Mouse (Mus musculus): ENCODE measurements at regions not wholly inside any gene's neighbourhood (a gene's known extent, or its start where the extent isn't known, plus 50 kb on each side); places are given as distances from the start of the nearest gene placed in this dataset.
"Not testable (repeated sequence)": the region's sequence is repeated elsewhere in the genome, so short reads cannot be mapped to it uniquely, and the experiment has no call there.

DNA sequence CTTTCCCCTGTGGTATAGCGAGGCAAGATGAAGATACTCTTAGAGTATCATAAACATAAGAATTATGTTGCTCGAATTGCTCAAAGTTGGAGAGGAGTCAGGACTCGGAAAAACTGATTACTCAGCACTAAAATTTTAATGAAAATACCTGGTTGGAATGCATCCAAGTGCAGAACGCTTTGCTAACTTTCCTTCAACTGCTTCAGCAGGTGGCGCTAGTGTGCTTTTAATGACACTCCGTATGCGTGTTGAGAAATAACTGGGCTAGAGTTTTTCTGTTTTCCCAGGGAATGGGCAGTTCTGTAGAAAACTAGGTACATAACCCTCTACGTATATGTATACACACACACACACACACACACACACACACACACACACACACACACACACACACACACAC is 221.0 kb downstream of the Grxcr1 start:
- no peak overlapping the region for H3K9ac ChIP-seq (replicated peaks; ENCODE audit: low read depth, low read length)
- H3K27ac ChIP-seq (ENCODE audit: low read depth, low read length), result no peak overlapping the region
- no peak overlapping the region for H3K4me3 ChIP-seq (ENCODE audit: low read depth, low read length)
- H3K9me3 ChIP-seq (ENCODE audit: control insufficient read depth, low read length), result no peaks in the 10 kb centered on the region
- H3K27me3 ChIP-seq (ENCODE audit: control insufficient read depth, insufficient read depth, low read length), result no peaks in the 10 kb centered on the region
- no peak overlapping the region for H3K4me2 ChIP-seq (ENCODE audit: low read depth, low read length)
- peak; percentile 87 for ATAC-seq (ENCODE audit: low read depth)
- no peaks in the 10 kb centered on the region for H3K36me3 ChIP-seq (ENCODE audit: control insufficient read depth, insufficient read depth, low read length)
- 16% methylated on average over 8 of the region's 8 CpGs for WGBS
- no peaks in the 10 kb centered on the region for H3K4me1 ChIP-seq (ENCODE audit: control insufficient read depth, insufficient read depth, low read length)

DNA sequence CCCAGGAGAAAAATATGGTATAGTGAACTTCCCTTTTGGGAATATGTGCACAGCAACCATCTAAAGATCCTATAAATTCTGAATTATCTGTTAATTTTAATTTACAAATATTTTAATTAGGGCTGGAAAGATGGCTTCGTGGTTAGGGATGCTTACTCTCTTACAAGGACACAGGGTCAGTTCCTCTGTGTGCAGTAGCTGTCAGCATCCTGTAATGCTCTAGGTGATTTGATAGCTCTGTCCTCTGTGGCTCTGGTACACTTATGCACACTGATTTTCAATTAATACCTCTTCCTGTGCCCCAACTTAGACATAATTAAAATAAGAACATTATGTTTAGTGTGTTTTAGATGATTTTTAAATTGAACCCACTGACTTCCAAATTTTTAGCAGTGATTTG is 221.8 kb downstream of the Grxcr1 start:
- H3K9me3 ChIP-seq (ENCODE audit: control insufficient read depth, low read length), result no peaks in the 10 kb centered on the region
- no peak overlapping the region for H3K27ac ChIP-seq (ENCODE audit: low read depth, low read length)
- WGBS, result 51% methylated on average over 1 of the region's 1 CpGs
- H3K36me3 ChIP-seq (ENCODE audit: control insufficient read depth, insufficient read depth, low read length), result no peaks in the 10 kb centered on the region
- ATAC-seq (ENCODE audit: low read depth), result no peak
- no peak overlapping the region for H3K9ac ChIP-seq (replicated peaks; ENCODE audit: low read depth, low read length)
- H3K27me3 ChIP-seq (ENCODE audit: control insufficient read depth, insufficient read depth, low read length), result no peaks in the 10 kb centered on the region
- H3K4me2 ChIP-seq (ENCODE audit: low read depth, low read length), result no peak overlapping the region
- no peak overlapping the region for H3K4me3 ChIP-seq (ENCODE audit: low read depth, low read length)
- H3K4me1 ChIP-seq (ENCODE audit: control insufficient read depth, insufficient read depth, low read length), result no peaks in the 10 kb centered on the region

DNA sequence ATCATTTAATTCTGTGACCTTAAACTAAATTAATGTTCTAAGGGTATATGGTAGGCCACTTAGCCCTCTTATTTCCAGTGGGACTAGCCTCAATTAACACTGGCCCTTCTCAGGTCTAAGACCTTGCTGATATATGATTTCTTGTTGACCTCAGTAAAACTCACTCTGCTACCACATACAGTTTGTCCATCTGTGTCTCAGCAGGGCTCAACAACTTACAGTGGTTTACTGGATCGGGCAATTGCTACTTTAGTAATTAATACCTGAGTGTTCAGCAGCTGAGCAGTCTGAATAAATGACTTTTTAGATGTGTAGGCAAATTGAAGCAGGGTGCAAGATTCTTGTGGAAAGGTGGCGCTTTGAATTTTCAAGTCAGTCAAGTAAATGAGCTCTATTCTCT is 222.5 kb downstream of the Grxcr1 start:
- H3K4me3 ChIP-seq (ENCODE audit: low read depth, low read length), result no peak overlapping the region
- H3K36me3 ChIP-seq (ENCODE audit: control insufficient read depth, insufficient read depth, low read length), result no peaks in the 10 kb centered on the region
- H3K9ac ChIP-seq (replicated peaks; ENCODE audit: low read depth, low read length), result no peak overlapping the region
- 55% methylated on average over 2 of the region's 2 CpGs for WGBS
- no peak overlapping the region for H3K27ac ChIP-seq (ENCODE audit: low read depth, low read length)
- H3K4me2 ChIP-seq (ENCODE audit: low read depth, low read length), result no peak overlapping the region
- no peaks in the 10 kb centered on the region for H3K27me3 ChIP-seq (ENCODE audit: control insufficient read depth, insufficient read depth, low read length)
- ATAC-seq (ENCODE audit: low read depth), result no peak
- no peaks in the 10 kb centered on the region for H3K4me1 ChIP-seq (ENCODE audit: control insufficient read depth, insufficient read depth, low read length)
- no peaks in the 10 kb centered on the region for H3K9me3 ChIP-seq (ENCODE audit: control insufficient read depth, low read length)

DNA sequence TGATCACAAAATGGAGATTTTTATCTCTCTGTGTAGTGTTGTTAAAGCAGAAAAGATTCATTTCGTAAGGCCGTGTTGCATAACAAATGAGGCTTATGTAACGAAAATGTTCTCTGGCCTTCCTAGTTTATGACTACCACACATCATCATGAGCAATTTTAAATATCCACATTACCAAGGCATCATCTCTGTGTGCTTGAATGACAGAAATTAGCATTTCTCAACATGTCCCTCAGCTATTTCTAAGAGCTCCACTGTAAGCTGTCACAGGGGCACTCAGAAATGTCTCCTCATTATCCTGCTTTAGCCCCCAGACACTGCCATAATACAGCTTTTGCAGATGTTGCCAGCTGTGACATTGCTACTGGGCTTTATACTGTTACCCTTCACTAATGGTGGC is 232.6 kb downstream of the Grxcr1 start:
- Histone ChIP-seq H3K9ac (replicated peaks; ENCODE audit: low read depth, low read length) (no peak overlapping the region), H3K4me3 (ENCODE audit: low read depth, low read length) (no peak overlapping the region), H3K27me3 (ENCODE audit: control insufficient read depth, insufficient read depth, low read length) (no peaks in the 10 kb centered on the region), H3K9me3 (ENCODE audit: control insufficient read depth, low read length) (no peaks in the 10 kb centered on the region), H3K4me1 (ENCODE audit: control insufficient read depth, insufficient read depth, low read length) (no peaks in the 10 kb centered on the region), H3K36me3 (ENCODE audit: control insufficient read depth, insufficient read depth, low read length) (no peaks in the 10 kb centered on the region), H3K27ac (ENCODE audit: low read depth, low read length) (no peak overlapping the region), H3K4me2 (ENCODE audit: low read depth, low read length) (no peak overlapping the region)
- WGBS, result 70% methylated on average over 3 of the region's 3 CpGs
- no peak for ATAC-seq (ENCODE audit: low read depth)

DNA sequence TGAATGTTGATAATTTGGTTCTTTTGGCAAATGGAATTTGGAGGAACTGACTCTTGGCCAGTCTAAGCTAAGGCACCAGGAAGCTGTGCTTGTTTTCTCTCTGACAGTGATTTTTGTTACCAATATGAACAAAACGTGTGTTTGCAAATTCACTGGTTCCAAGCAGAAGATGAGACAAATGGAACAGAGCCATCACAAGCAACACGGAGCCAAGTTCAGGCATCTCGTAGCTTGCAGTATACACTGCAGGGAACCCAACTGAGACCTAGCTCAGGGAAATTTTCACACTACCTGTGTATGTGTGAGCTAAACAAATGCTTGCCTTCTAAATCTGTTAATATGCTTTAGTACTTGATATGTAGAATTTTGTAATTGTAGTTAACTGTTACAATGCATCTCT is 242.6 kb downstream of the Grxcr1 start:
- Histone ChIP-seq H3K4me1 (ENCODE audit: control insufficient read depth, insufficient read depth, low read length) (no peaks in the 10 kb centered on the region), H3K36me3 (ENCODE audit: control insufficient read depth, insufficient read depth, low read length) (no peaks in the 10 kb centered on the region), H3K4me2 (ENCODE audit: low read depth, low read length) (no peak overlapping the region), H3K9me3 (ENCODE audit: control insufficient read depth, low read length) (no peaks in the 10 kb centered on the region), H3K27ac (ENCODE audit: low read depth, low read length) (no peak overlapping the region), H3K27me3 (ENCODE audit: control insufficient read depth, insufficient read depth, low read length) (no peaks in the 10 kb centered on the region), H3K9ac (replicated peaks; ENCODE audit: low read depth, low read length) (no peak overlapping the region), H3K4me3 (ENCODE audit: low read depth, low read length) (no peak overlapping the region)
- 87% methylated on average over 3 of the region's 3 CpGs for WGBS
- ATAC-seq (ENCODE audit: low read depth), result no peak

DNA sequence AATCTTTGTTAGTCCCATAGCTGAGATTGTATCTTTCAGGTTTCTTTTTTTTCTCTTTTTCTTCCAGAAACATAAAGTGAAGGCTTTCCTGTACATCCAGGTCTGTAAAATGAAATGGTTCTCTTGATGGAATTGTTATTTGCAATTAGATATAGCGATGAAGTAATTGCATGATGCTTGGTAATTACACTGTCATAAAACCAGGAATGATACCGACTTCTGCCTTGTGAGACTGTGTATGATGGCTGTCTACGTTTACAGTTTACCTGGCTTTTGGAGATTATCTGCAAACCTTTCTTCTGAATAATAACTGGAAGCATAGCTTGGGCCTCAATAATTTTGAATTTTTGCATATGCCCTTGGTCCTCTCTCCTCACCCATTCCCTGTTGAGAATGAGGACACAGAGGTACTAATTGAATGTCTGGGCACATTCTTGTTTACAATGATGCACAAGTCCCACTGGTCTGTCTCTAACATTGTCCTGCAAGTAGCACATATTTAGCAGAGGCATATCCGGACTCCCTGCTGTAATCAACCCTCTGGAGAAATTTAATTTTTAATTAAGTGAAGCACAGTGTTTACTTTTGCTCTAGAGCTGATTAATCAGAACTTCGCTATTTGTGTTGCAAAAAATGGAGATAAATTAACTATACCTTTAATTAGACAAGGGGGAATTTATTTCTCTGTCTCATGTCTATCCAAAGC is 244.1 kb downstream of the Grxcr1 start:
- no peak overlapping the region for H3K9ac ChIP-seq (replicated peaks; ENCODE audit: low read depth, low read length)
- no peak overlapping the region for H3K27ac ChIP-seq (ENCODE audit: low read depth, low read length)
- H3K4me3 ChIP-seq (ENCODE audit: low read depth, low read length), result no peak overlapping the region
- no peaks in the 10 kb centered on the region for H3K4me1 ChIP-seq (ENCODE audit: control insufficient read depth, insufficient read depth, low read length)
- peak; percentile 87; the same call in 1 of the 2 replicates for ATAC-seq (ENCODE audit: low read depth)
- 52% methylated on average over 5 of the region's 5 CpGs for WGBS
- H3K9me3 ChIP-seq (ENCODE audit: control insufficient read depth, low read length), result no peaks in the 10 kb centered on the region
- H3K4me2 ChIP-seq (ENCODE audit: low read depth, low read length), result no peak overlapping the region
- H3K36me3 ChIP-seq (ENCODE audit: control insufficient read depth, insufficient read depth, low read length), result no peaks in the 10 kb centered on the region
- no peaks in the 10 kb centered on the region for H3K27me3 ChIP-seq (ENCODE audit: control insufficient read depth, insufficient read depth, low read length)

DNA sequence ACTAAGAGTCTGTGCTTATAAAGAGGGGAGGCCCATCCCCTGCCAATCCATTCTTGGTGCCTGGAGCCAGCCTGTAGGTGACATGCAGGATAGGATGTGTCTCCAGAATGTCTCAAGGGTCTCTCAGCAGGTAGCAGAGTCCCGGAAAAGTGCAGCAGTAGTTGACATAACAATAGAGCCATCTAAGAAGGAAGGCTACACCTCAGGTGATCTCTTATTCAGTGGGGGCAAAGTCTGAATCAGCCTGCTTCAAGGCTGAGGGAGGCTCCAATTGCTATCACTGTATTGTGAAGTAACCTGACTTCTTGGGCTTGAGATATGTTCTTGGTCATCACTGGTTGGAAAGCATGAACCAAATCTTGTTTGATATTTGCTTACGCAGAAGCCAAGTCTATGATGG is 264.1 kb downstream of the Grxcr1 start:
- H3K4me1 ChIP-seq (ENCODE audit: control insufficient read depth, insufficient read depth, low read length); H3K4me3 ChIP-seq (ENCODE audit: low read depth, low read length); H3K9me3 ChIP-seq (ENCODE audit: control insufficient read depth, low read length); H3K27ac ChIP-seq (ENCODE audit: low read depth, low read length); H3K9ac ChIP-seq (replicated peaks; ENCODE audit: low read depth, low read length); ATAC-seq (ENCODE audit: low read depth); H3K4me2 ChIP-seq (ENCODE audit: low read depth, low read length); H3K36me3 ChIP-seq (ENCODE audit: control insufficient read depth, insufficient read depth, low read length); H3K27me3 ChIP-seq (ENCODE audit: control insufficient read depth, insufficient read depth, low read length): not testable (repeated sequence)
- WGBS, result 86% methylated on average over 2 of the region's 2 CpGs

DNA sequence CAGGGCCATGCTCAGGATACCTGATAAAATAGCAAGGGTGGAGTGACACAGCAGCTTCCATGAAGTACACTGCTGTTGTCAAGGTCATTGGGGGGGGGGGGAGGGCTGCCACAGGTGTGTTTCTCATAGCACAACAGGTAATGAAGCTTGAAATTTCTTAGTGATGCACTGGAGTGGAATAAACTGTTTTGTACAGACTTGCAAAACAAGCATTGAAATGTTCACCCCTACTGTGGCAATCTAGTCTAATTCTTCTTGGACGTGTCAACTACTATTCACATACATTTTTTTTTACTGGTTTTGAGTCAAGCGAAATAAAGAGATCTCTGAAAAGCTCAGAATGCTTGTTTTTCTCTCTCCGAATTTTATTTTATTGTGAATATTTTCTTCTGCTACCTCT is 281.6 kb downstream of the Grxcr1 start:
- H3K4me3 ChIP-seq (ENCODE audit: low read depth, low read length), result no peak overlapping the region
- H3K9ac ChIP-seq (replicated peaks; ENCODE audit: low read depth, low read length), result no peak overlapping the region
- ATAC-seq (ENCODE audit: low read depth), result no peak
- no peaks in the 10 kb centered on the region for H3K27me3 ChIP-seq (ENCODE audit: control insufficient read depth, insufficient read depth, low read length)
- WGBS, result 53% methylated on average over 3 of the region's 3 CpGs
- H3K27ac ChIP-seq (ENCODE audit: low read depth, low read length), result no peak overlapping the region
- no peak overlapping the region for H3K4me2 ChIP-seq (ENCODE audit: low read depth, low read length)
- H3K36me3 ChIP-seq (ENCODE audit: control insufficient read depth, insufficient read depth, low read length), result no peaks in the 10 kb centered on the region
- no peaks in the 10 kb centered on the region for H3K4me1 ChIP-seq (ENCODE audit: control insufficient read depth, insufficient read depth, low read length)
- H3K9me3 ChIP-seq (ENCODE audit: control insufficient read depth, low read length), result no peaks in the 10 kb centered on the region

DNA sequence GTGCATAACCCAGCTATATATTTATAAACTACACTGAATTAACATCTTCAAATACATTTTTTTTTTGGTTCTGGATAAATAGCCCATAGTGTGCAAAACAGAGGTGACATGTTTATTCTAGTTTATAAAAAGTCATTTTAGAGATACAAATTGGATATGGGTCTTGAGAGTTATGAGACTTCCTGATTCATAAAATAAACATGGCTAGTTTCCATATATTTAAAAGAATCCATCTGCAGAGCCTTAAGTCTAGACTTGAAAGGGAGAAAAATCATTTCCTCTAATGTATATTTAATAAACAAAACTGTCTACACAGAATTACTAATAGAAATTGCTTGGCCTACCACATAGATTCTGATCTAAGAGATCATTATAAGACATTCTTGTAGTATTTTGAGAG is 287.3 kb downstream of the Grxcr1 start:
- H3K4me3 ChIP-seq (ENCODE audit: low read depth, low read length), result no peak overlapping the region
- no peaks in the 10 kb centered on the region for H3K27me3 ChIP-seq (ENCODE audit: control insufficient read depth, insufficient read depth, low read length)
- H3K4me2 ChIP-seq (ENCODE audit: low read depth, low read length), result no peak overlapping the region
- H3K9ac ChIP-seq (replicated peaks; ENCODE audit: low read depth, low read length), result no peak overlapping the region
- no peaks in the 10 kb centered on the region for H3K9me3 ChIP-seq (ENCODE audit: control insufficient read depth, low read length)
- no peak for ATAC-seq (ENCODE audit: low read depth)
- H3K4me1 ChIP-seq (ENCODE audit: control insufficient read depth, insufficient read depth, low read length), result no peaks in the 10 kb centered on the region
- H3K36me3 ChIP-seq (ENCODE audit: control insufficient read depth, insufficient read depth, low read length), result no peaks in the 10 kb centered on the region
- H3K27ac ChIP-seq (ENCODE audit: low read depth, low read length), result no peak overlapping the region
